Mouse (Mus musculus) telencephalon, adult 2 months (tissue): Measurements from ENCODE around the gene Notch3.

ENCODE experiments used
- DNase-seq: peaks from one replicate; pipeline ENCODE4 v3.0.0-alpha.2; 2011; ENCODE audit warnings: low read depth, low spot score

Gene Notch3

DNA sequence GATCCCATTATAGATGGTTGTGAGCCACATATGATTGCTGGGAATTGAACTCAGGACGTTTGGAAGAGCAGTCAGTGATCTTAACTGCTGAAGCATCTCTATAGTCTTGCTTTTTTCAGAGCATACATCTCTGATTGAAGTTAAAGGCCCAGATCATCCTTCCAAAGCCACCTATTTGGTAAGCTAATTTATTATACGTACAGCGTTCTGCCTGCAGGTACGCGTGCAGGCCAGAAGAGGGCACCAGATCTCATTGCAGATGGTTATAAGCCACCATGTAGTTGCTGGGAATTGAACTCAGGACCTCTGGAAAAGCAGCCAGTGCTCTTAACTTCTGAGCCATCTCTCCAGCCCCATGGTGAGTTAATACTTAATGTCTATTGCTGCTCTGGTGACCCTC, 73.8 kb downstream of the Notch3 start:
- no peak for DNase-seq

DNA sequence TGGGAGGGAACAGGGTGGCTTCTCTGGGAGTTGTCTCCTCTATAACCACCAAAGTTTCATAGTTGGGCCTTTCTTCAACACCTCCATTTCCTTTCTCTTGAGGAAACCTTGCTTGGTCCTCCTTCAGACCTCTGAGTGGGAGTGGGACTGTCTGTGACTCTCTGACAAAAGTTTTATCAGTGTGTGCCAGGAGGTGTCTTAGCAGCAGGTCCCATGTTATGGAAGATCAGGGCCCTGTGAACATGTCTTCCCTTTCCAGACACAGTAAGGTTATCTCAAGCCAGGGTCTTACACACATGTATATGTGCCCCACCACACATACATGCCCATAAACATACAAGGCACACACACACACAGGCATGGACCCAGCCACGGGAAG, 74.4 kb downstream of the Notch3 start:
- no peak for DNase-seq

GRCm38 (mm10) chr17:32091364-32092240, 75.0 kb downstream of the Notch3 start:
- DNase-seq = peak; percentile 72

DNA sequence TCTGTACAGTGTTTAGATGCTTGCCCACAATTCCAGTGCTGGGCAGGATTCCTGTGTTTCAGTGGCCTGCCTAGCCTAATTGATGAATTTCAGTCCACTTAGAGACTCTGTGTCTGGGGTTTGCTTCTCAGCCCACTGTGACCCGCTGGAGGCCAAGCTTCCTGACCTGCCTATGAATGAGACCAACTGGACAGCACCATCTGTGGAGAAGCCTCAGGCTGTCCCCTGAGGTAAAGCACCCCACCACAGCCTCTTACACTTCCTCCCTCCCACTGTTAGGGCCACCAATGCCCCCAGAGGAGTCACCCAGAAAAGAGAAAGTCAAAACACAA, 75.7 kb downstream of the Notch3 start:
- no peak for DNase-seq

DNA sequence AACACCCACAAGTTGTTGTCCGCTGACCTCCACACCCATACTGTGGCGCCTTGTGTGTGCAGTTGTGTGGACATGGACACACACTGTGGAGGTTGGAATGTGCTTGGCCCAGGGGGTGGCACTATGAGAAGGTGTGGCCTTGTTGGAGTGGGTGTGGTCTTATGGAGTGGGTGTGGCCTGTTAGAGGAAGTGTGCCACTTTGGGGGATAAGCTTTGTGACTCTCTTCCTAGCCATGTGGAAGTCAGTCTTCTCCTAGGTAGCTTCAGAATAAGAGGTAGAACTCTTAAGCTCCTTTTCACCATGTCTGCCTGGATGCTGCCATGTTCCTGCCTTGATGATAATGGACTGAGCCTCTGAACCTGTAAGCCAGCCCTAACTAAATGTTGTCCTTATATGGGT, 79.6 kb downstream of the Notch3 start:
- no peak for DNase-seq

DNA sequence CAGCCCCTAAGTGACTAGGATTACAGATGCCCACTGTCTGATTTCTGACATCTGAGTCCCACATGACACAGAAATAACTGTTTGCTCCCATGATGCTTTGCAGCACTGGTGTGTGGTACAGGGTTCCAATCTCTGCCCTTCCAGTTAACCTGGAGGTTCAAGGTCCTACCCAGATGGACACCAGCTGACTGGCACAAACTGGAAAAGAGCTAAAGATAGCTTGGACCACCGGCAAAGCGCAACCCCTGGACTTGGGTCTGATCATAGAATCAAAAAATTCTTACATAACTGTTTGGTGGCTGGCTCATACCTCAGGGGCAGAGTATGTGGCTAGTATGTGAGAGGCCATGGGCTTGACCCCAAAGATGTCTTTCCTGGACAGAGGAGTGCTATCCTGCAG, 83.3 kb downstream of the Notch3 start:
- DNase-seq = no peak

DNA sequence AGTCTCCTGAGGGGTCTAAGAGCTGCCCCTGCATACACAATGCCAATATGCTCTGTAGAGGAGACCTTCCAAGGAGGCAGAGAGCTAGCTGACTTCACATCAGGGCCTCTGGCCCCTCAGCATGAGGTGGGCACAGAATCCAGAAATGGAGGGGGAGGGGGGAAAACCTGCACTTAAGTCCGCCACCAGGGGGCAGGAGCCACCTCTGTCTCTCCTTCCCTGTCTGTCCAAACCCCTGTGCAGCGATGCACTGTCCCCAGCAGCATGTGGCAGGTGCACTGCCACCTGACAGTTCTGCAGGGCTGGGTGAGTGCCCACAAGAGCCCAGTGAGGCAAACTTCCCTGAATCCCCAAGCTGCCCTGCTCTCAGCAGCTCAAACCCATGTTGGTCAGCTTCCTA, 91.5 kb downstream of the Notch3 start:
- DNase-seq = no peak

- DNase-seq = no peak
Measured at GRCm38 (mm10) chr17:32074658-32075057, 92.0 kb downstream of the Notch3 start.

DNA sequence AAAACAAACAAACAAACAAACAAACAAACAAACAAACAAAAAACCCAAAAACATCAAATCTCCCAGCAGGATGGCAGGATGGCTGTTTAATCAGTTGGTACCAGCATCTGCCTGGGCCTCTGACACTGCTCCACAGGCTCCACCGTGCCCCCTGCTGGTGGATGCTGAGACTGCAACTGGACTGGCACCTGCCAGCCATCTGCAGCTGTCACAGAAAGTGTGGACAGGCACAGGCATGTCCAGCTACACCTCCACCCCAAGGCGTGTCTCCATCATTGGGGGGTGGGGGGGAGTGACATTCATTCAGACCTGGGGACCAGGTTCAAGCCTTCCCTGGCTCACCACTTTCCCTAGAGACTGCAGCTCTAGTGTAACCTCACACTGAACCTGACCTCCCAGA, 93.3 kb downstream of the Notch3 start:
- DNase-seq = no peak
